Mouse (Mus musculus): ENCODE data around the gene Dennd4a.
"Not testable (repeated sequence)": the region's sequence is repeated elsewhere in the genome, so short reads cannot be mapped to it uniquely, and the experiment has no call there.

Gene Dennd4a

DNA sequence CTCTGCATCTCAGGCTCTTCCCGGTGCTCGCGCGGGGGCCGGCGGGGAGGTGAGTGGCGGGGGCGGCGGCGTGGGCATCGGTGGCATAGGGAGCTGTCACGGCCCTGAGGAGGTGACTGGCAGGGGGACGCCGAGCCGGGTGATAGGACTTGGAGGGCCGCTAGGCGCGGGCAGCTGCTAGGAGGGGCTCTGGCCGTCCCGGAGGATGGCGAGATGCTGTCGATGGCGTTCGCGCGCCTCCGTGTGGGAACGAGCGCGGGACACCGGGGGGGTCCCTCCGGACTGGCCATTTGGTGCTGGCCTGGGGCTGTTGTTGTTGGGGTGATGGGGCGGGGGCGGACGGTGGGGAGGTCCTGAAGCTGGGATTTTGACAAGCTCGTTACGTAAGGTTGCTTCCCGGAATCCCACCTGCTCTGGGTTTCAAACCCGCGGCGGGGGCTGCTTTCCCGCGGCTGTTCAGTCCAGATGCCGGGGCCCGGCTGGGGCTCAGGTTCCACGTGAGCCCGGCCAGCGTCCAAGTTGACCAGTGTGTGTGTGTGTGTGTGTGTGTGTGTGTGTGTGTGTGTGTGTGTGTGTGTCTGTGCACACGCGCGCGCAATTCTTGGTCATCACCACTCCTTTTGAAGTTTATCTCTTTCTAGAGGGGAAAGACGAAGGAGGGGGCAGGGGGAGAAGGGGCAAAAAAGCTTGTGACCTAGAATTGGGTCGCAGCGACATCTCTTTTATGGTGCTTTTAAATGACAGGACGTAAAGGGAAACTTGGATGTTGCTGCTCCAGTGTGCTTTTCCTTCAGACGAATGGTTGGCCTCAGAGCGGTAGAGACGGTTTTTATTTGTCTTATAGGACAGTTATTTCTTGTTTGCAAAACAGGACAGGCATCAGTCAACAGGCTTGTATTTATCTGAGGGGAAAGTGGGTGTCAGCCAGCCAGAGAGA lies 666 bp downstream of the Dennd4a start:
- no peak for DNase-seq (ENCODE audit: low read depth in 1 of 2, low spot score in 2 of 2)

DNA sequence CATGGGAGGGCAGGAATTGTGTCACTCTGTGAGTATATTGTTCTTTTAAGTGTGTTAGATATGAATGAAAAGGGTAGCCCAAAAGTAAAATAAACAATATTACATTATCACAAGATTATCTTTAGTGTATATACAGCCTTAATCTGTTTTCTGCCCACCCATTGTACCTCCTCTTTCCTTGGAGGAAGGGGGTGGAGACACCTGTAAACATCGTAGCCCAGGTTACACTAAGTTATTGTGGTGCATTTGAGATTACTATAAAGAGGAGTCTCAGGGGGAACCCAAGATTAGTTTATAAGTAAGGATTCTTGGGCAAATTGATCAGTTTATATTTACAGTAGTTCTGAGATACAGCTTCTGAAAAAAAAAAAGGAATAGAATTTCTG lies 1.3 kb downstream of the Dennd4a start:
- DNase-seq (ENCODE audit: low read depth in 1 of 2, low spot score in 2 of 2) = no peak

GRCm38 (mm10) chr9:64814273-64814672 lies 3.1 kb downstream of the Dennd4a start:
- DNase-seq (ENCODE audit: low read depth in 1 of 2, low spot score in 2 of 2) = no peak

DNA sequence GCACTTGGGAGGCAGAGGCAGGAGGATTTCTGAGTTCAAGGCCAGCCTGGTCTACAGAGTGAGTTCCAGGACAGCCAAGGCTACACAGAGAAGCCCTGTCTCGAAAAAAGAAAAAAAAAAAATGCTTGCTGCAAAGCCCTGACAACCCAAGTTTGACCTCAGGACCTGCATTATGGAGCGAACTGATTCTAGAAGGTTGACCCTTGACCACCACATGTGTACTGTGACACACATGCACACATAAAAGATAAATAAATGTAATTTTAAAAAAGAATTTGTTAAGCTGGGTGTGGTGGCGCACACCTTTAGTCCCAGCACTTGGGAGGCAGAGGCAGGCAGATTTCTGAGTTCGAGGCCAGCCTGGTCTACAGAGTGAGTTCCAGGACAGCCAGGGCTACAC lies 8.5 kb downstream of the Dennd4a start:
- not testable (repeated sequence) for DNase-seq (ENCODE audit: low read depth in 1 of 2, low spot score in 2 of 2)

DNA sequence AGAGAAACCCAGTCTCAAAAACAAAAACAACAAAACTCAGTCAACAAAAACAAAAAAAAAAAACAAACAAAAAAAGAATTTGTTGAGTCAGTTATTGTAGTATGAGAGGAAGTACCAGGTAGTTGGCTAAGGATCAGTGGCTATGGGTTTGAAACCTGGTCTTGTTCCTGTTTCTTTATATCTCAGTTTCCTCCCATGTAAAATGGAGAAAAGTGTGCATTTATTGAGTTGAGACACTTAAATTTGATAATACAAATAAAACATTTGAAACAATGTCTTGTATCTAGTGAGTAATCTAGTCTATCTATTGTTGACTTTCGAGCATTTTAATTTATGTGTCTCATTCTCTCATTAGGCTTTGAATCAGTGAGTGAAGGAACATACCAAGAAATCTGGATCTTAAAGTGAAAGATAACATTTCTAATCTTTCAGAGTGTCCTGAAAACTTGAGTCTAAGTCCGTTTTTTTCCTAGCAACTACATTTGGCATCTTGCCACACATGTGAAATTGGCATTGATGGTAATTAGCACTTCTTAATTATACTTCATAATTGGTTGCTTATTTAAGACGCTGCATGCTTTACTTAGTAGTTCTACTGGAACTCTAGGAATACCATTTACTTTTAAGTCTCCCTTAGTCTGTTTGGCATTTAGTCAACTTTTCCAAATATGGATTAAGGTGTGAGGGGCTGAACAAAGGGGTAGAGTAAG lies 9.1 kb downstream of the Dennd4a start:
- no peak for DNase-seq (ENCODE audit: low read depth in 1 of 2, low spot score in 2 of 2)

GRCm38 (mm10) chr9:64822235-64822634 lies 11.1 kb downstream of the Dennd4a start:
- no peak for DNase-seq (ENCODE audit: low read depth in 1 of 2, low spot score in 2 of 2)

- no peak for DNase-seq (ENCODE audit: low read depth in 1 of 2, low spot score in 2 of 2)
Measured at GRCm38 (mm10) chr9:64824389-64825008, 13.4 kb downstream of the Dennd4a start.

DNA sequence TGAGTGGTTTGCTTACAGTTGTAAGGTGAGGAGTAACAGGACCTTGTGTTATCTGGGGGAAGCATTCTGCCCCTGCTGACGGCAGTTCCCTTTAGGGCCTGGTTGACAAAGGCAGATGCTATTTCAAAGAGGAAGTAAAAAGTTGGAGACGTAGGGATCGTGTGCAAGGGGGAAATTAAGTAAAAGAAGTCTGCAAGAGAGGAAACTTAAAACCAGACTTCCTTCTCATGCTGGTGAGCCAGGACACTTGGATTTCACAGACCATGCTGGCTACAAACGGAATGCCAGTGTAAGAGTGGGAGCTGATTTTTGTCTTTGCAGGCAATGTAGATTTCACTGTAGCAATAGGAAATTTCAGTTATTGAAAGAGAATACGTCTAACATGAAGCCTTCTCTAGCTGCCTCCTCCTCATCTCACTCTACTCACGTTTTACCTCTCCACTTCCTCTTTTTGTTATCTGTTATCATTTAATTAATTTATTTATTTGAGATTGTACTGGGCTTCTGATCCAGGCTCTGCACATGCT lies 19.0 kb downstream of the Dennd4a start:
- peak; percentile 20 to 36 for DNase-seq (ENCODE audit: low read depth in 1 of 2, low spot score in 2 of 2)

GRCm38 (mm10) chr9:64830641-64831040 lies 19.5 kb downstream of the Dennd4a start:
- no peak for DNase-seq (ENCODE audit: low read depth in 1 of 2, low spot score in 2 of 2)

- DNase-seq (ENCODE audit: low read depth in 1 of 2, low spot score in 2 of 2) = no peak
Measured at GRCm38 (mm10) chr9:64831760-64832159, 20.6 kb downstream of the Dennd4a start.

GRCm38 (mm10) chr9:64834418-64834817 lies 23.3 kb downstream of the Dennd4a start:
- no peak for DNase-seq (ENCODE audit: low read depth in 1 of 2, low spot score in 2 of 2)

DNA sequence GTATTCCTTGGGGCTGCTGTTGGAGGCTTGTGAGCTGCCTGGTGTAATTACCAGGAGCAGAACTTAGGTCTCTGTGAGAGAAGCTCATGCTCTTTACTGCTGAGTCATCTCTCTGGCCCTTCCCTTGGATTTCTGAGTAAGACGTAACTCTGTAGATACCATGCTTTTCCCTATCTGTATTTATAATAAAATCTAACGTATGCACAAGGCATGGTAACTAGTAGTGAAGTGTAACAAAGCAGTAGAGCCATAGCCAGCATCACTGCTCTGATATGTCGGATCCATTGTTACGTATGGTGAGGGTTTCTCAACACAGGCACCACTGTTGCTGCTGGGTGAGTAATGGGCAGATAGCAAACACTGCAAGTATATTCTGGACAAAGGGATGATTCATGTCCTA lies 34.2 kb downstream of the Dennd4a start:
- DNase-seq (ENCODE audit: low read depth in 1 of 2, low spot score in 2 of 2) = no peak

DNA sequence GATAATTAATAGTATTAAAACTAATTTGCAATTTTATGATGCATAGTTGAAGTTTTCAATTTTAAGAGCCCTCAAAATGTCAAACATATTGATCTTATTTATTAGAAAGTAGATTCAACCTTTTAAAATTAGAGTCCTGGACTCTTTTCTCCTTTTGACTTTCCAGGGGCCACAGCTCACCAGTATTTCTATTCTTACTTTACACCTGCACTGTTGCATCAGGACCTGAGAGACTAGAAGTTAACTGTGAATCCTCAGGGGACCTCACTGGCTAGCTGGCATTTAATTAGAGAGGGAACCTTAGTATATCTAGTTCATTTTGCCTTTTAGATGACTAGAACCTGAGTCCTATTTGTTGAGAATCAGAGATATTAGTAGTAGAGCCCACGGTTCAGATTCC lies 38.4 kb downstream of the Dennd4a start:
- DNase-seq (ENCODE audit: low read depth in 1 of 2, low spot score in 2 of 2) = no peak

GRCm38 (mm10) chr9:64860083-64860482 lies 48.9 kb downstream of the Dennd4a start:
- DNase-seq (ENCODE audit: low read depth in 1 of 2, low spot score in 2 of 2) = no peak

- no peak for DNase-seq (ENCODE audit: low read depth in 1 of 2, low spot score in 2 of 2)
Measured at GRCm38 (mm10) chr9:64862687-64863086, 51.5 kb downstream of the Dennd4a start.

DNA sequence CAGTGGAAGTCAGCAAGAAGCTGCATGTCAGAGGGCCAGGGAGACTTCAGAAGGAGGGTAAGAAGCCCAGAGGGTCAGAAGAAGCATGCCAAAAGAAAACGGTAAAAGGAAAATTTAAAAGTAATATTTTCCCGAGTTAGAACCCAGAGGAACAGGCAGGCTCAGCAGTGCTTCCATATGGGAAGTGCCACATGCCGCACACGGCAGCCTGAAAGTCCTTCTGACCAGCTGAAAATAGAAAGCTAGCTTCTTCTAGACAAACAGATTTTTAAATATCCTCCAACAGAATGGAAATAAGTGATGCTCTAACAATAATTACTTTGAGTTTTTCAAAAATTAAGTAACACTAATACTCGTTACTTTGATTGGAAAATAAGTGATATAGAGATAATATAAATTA lies 74.9 kb downstream of the Dennd4a start:
- no peak for DNase-seq (ENCODE audit: low read depth in 1 of 2, low spot score in 2 of 2)

- no peak for DNase-seq (ENCODE audit: low read depth in 1 of 2, low spot score in 2 of 2)
Measured at GRCm38 (mm10) chr9:64896605-64897004, 85.5 kb downstream of the Dennd4a start.

DNA sequence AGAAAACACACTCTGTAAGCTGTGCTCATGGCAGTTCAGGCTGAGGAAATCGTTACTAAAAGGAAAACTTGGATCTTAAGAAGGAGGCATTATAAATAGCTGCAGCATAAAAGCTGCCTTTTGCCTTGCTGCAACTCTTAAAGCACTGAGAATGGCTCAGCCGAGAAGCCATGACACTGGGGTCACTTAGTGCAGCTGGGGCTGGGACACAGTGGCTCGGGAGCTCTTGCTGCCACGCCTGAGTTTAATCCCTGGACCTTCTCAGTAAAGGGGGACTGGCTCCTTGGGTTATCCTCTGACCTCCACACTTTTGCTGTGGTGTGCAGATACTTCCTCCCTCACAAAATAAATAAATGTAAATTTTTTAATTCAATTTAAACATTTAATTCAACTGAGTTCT lies 91.7 kb downstream of the Dennd4a start:
- DNase-seq (ENCODE audit: low read depth in 1 of 2, low spot score in 2 of 2) = no peak

DNA sequence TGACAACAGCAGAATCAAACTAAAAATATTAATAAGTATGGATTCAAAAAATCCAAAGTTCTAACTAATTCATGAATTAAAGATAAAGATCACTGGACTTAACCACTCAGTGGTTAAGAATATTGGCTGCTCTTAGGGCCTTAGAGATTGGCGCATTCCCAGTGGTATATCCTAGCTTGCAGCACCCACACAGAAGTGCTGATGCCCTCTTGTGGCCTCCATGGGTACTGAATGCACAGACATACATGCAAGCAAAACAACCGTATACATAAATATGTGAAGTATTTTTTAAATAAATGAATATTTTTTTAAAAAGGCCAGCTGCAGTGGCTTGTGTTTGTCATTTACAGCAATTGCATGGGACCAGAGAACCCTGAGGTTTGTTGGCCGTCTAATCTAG lies 92.2 kb downstream of the Dennd4a start:
- peak in 1 of 2 experiments; percentile 32 for DNase-seq (ENCODE audit: low read depth in 1 of 2, low spot score in 2 of 2)

- no peak for DNase-seq (ENCODE audit: low read depth in 1 of 2, low spot score in 2 of 2)
Measured at GRCm38 (mm10) chr9:64904917-64905640, 93.9 kb downstream of the Dennd4a start.

DNA sequence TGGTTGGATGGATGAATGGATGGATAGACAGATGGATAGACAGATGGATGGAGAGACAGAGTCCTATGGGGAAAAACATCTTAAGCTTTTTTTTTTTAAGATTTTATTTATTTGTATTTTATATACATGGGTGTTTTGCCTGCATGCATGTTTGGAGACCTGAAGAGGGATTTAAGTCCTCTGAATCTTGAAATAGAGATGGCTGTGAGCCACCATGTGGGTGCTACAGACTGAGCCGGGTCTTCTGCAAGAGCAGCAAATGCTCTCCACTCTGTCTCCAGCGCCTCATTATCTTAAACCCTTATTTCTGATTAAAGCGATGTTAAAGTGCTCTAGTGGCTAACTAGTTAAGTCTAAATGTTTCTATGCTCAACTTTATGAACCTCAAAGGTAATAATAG lies 96.3 kb downstream of the Dennd4a start:
- no peak for DNase-seq (ENCODE audit: low read depth in 1 of 2, low spot score in 2 of 2)

Data from monocyte, adult 2 months (primary cell).